Mouse (Mus musculus): ENCODE data around the gene Rtkn2.

DNA sequence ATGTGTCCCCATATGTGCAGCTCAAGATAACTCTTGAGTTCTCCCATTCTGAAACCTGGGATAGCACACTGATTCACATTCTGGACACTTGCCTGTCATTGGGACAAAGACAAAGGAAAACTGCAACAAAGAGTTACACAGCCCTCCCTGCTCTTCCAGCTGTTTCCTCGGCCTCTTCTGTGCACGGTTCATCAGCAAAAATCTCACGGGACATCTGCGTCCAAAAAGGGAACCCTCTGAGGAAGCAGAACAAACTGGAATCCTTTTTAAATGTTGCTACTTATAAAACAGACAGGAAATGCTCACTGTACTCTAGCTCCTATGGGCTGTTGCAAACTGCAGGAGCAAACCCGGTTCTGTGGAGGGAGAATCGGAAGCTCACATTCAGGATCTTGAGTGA is 13.3 kb upstream of the Rtkn2 start:
- TF ChIP-seq POLR2A (IDR thresholded peaks at IDR 0.05; ENCODE audit: borderline replicate concordance, control insufficient read depth, low read depth, low read length) (no peak), CTCF (IDR thresholded peaks at IDR 0.05; ENCODE audit: control insufficient read depth, insufficient read depth, low read length) (no peak)
